Mouse (Mus musculus): Measurements from ENCODE around the gene Wbp1l. TPM values are rescaled to one million over a fixed set of nuclear protein-coding genes. Genes with fewer than 3 reads are reported as not detected.

Gene Wbp1l
- polyA plus RNA-seq, 1 experiment from 2014 or later: 41.1 TPM

- Histone ChIP-seq H3K36me3 (replicated peaks) (0 out of 2 replicates have a peak, but pooled peaks cover 8% of the 10 kb centered on the region), H3K27ac (no peak overlapping the region), H3K9me3 (no peaks in the 10 kb centered on the region), H3K4me2 (no peak overlapping the region), H3K27me3 (replicated peaks) (no peaks in the 10 kb centered on the region), H3K9ac (no peak overlapping the region), H3K4me3 (no peak overlapping the region), H3K4me1 (peaks cover 25% of the 10 kb centered on the region)
- ATAC-seq (replicated peaks): no peak
- 89% methylated on average over 4 of the region's 4 CpGs for WGBS
Measured at GRCm38 (mm10) chr19:46602406-46602805, 3.5 kb downstream of the Wbp1l start.

GRCm38 (mm10) chr19:46606718-46607117, 7.8 kb downstream of the Wbp1l start:
- Histone ChIP-seq H3K27ac (no peak overlapping the region), H3K9ac (no peak overlapping the region), H3K4me1 (no peaks in the 10 kb centered on the region), H3K27me3 (replicated peaks) (no peaks in the 10 kb centered on the region), H3K4me3 (no peak overlapping the region), H3K4me2 (no peak overlapping the region), H3K36me3 (replicated peaks) (peaks cover 14% of the 10 kb centered on the region; the same call in 1 of the 2 replicates), H3K9me3 (no peaks in the 10 kb centered on the region)
- no peak for ATAC-seq (replicated peaks)
- WGBS: 95% methylated on average over 13 of the region's 13 CpGs

DNA sequence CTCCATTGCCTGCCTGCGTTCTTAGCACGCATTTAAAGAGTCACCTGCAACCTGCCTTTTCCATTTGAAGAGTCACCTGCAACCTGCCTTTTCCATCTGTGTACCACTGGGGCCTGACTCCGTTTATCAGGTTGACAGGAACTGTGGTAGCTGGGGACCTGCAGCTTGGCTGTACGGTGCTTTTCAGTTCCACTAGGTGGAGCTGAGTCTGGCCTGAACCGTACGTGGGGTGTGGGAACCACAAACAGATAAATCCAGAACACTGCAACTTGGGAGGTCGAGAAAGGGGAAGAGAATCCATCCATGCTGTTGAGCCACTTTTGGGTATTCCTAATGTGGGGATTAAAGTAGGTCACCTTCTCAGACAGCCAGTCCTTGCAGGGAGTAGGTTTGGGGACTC, 8.5 kb downstream of the Wbp1l start:
- WGBS: 71% methylated on average over 7 of the region's 7 CpGs
- Histone ChIP-seq H3K4me3 (no peak overlapping the region), H3K4me2 (no peak overlapping the region), H3K9me3 (no peaks in the 10 kb centered on the region), H3K4me1 (no peaks in the 10 kb centered on the region), H3K27me3 (replicated peaks) (no peaks in the 10 kb centered on the region), H3K36me3 (replicated peaks) (peaks cover 14% of the 10 kb centered on the region; the same call in 1 of the 2 replicates), H3K9ac (no peak overlapping the region), H3K27ac (no peak overlapping the region)
- ATAC-seq (replicated peaks): no peak

DNA sequence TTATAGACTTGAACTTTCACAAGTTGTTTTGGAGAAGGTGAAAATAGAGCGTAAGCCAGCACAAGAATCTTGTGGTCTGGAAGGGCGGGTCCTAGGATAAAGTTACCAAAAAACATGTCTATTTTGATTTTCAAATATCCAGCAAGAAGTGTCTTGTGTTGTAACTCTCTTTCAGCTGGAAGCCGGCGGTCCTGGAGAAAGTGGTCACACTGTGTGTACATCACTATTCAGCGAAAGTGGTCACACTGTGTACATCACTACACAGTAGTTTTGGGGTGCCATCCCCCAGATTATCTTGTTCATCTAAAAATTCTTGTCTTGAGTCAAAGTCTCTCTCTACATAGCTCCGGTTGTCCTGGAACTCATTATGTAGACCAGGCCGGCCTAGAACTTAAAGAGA, 9.3 kb downstream of the Wbp1l start:
- no peak overlapping the region for H3K9ac ChIP-seq
- no peaks in the 10 kb centered on the region for H3K9me3 ChIP-seq
- H3K27ac ChIP-seq: no peak overlapping the region
- no peak overlapping the region for H3K4me3 ChIP-seq
- no peak overlapping the region for H3K4me2 ChIP-seq
- no peaks in the 10 kb centered on the region for H3K4me1 ChIP-seq
- H3K36me3 ChIP-seq (replicated peaks): peaks cover 14% of the 10 kb centered on the region; the same call in 1 of the 2 replicates
- ATAC-seq (replicated peaks): no peak
- no peaks in the 10 kb centered on the region for H3K27me3 ChIP-seq (replicated peaks)
- 98% methylated on average over 7 of the region's 7 CpGs for WGBS

- no peak overlapping the region for H3K4me3 ChIP-seq
- H3K4me2 ChIP-seq: no peak overlapping the region
- H3K27me3 ChIP-seq (replicated peaks): no peaks in the 10 kb centered on the region
- peaks cover 26% of the 10 kb centered on the region for H3K4me1 ChIP-seq
- WGBS: 89% methylated on average over 11 of the region's 11 CpGs
- H3K9ac ChIP-seq: no peak overlapping the region
- H3K36me3 ChIP-seq (replicated peaks): no peaks in the 10 kb centered on the region; the same call in 1 of the 2 replicates
- no peak overlapping the region for H3K27ac ChIP-seq
- ATAC-seq (replicated peaks): no peak
- H3K9me3 ChIP-seq: no peaks in the 10 kb centered on the region
Measured at GRCm38 (mm10) chr19:46616378-46616777, 17.5 kb downstream of the Wbp1l start.

DNA sequence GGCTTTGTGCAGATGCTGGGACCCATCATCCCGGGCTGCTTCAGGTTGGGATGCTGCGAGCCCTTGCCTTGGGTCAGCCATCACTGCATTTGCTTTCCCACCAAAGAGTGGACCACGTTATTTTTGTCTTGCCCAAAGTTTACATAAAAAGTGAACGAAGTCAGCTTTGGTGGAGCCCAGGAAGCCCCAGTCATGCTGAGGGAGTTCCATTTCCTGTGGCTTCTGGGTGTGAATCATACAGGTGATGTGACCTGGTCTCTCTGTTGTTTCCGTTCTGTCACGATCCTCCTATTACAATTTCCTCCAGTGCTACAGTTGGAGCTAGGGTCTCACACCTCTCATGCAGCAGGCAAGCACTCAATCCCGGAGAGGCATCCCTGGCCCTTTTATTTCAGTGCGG, 18.5 kb downstream of the Wbp1l start:
- no peak for ATAC-seq (replicated peaks)
- no peak overlapping the region for H3K4me3 ChIP-seq
- H3K9me3 ChIP-seq: no peaks in the 10 kb centered on the region
- no peak overlapping the region for H3K9ac ChIP-seq
- H3K27ac ChIP-seq: no peak overlapping the region
- peaks cover 34% of the 10 kb centered on the region for H3K4me1 ChIP-seq
- H3K27me3 ChIP-seq (replicated peaks): no peaks in the 10 kb centered on the region
- no peak overlapping the region for H3K4me2 ChIP-seq
- H3K36me3 ChIP-seq (replicated peaks): no peaks in the 10 kb centered on the region; the same call in 1 of the 2 replicates
- WGBS: 91% methylated on average over 8 of the region's 8 CpGs

GRCm38 (mm10) chr19:46618322-46618721, 19.4 kb downstream of the Wbp1l start:
- H3K27ac ChIP-seq: no peak overlapping the region
- peaks cover 44% of the 10 kb centered on the region for H3K4me1 ChIP-seq
- ATAC-seq (replicated peaks): no peak

GRCm38 (mm10) chr19:46619001-46619400, 20.1 kb downstream of the Wbp1l start:
- no peaks in the 10 kb centered on the region for H3K9me3 ChIP-seq
- H3K9ac ChIP-seq: no peak overlapping the region
- no peak overlapping the region for H3K4me3 ChIP-seq
- H3K4me2 ChIP-seq: no peak overlapping the region
- no peak for ATAC-seq (replicated peaks)
- H3K27me3 ChIP-seq (replicated peaks): no peaks in the 10 kb centered on the region
- H3K4me1 ChIP-seq: peaks cover 51% of the 10 kb centered on the region
- H3K36me3 ChIP-seq (replicated peaks): no peaks in the 10 kb centered on the region
- 80% methylated on average over 19 of the region's 19 CpGs for WGBS
- H3K27ac ChIP-seq: no peak overlapping the region

More at GRCm38 (mm10) chr19:46618322-46618721, 19.4 kb downstream of the Wbp1l start:
- no peaks in the 10 kb centered on the region for H3K27me3 ChIP-seq (replicated peaks)
- no peaks in the 10 kb centered on the region for H3K9me3 ChIP-seq
- no peak overlapping the region for H3K4me3 ChIP-seq
- no peak overlapping the region for H3K4me2 ChIP-seq
- WGBS: 41% methylated on average over 9 of the region's 9 CpGs
- no peaks in the 10 kb centered on the region for H3K36me3 ChIP-seq (replicated peaks)
- no peak overlapping the region for H3K9ac ChIP-seq

DNA sequence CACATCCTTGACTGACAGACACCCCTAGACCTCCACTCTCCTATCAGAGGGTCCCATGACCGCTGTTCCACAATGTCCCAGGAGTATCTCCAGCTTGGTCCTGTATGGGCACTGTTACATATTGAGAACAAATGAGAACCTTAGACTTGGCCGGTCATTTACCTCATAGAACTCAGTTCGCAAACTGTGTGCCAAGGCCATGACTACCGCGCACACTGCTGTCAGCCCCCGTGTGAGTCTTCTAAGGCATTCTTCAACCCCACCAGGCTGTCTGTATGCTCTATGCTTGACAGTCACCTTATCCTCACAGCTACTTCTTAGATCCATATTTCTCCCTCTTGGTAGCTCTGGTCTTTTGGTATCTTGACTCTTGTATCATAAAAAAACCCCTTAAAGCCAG, 20.6 kb downstream of the Wbp1l start:
- Histone ChIP-seq H3K36me3 (replicated peaks) (no peaks in the 10 kb centered on the region), H3K27ac (no peak overlapping the region), H3K4me2 (no peak overlapping the region), H3K27me3 (replicated peaks) (no peaks in the 10 kb centered on the region), H3K4me3 (no peak overlapping the region), H3K9ac (no peak overlapping the region), H3K9me3 (no peaks in the 10 kb centered on the region), H3K4me1 (peaks cover 56% of the 10 kb centered on the region)
- 90% methylated on average over 6 of the region's 6 CpGs for WGBS
- ATAC-seq (replicated peaks): no peak

DNA sequence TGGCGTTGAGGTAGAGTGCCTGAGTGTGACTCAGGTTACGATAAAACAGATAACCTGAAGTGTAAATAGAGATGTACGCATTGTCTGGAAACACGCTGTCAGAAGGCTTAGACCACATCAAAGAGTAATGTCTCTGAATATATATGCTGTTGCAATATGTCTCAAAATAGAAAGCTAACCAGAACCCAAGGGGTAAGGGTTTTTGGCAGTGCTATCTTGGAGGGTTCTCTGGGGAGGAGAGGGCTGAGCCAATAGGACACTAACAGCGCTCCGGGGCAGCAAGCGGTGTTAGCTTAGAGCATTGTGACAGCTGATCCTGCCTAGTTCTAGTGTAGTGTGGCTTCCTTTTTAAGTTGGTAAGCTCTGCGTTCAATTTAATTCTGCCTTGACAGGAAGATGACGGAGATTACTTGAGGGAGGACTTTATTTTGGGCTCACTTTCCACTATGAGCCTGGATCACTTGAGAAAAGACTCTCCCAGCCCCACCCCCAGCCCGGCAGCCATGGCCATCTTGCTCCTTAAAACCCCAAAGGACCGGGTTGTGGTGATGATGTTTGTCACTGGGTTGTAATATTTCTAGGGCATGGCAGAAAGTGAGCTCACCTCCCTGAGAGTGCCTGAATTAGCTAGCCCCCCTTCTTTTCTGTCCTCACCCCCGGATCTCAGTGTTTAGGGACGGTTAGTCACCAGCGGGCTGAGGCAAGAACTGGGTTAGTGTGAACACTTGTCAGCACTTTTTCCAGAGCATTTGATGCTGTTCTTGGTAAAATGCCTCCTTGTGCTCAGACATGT, 21.3 kb downstream of the Wbp1l start:
- no peak for ATAC-seq (replicated peaks)
- no peaks in the 10 kb centered on the region for H3K27me3 ChIP-seq (replicated peaks)
- H3K9ac ChIP-seq: no peak overlapping the region
- no peaks in the 10 kb centered on the region for H3K9me3 ChIP-seq
- WGBS: 68% methylated on average over 14 of the region's 14 CpGs
- H3K4me3 ChIP-seq: no peak overlapping the region
- H3K27ac ChIP-seq: no peak overlapping the region; the same call in 1 of the 2 replicates
- H3K4me2 ChIP-seq: no peak overlapping the region
- H3K4me1 ChIP-seq: peaks cover 57% of the 10 kb centered on the region
- H3K36me3 ChIP-seq (replicated peaks): no peaks in the 10 kb centered on the region

GRCm38 (mm10) chr19:46621236-46622183, 22.6 kb downstream of the Wbp1l start:
- ATAC-seq (replicated peaks): no peak
- WGBS: 48% methylated on average over 19 of the region's 19 CpGs
- no peak overlapping the region for H3K9ac ChIP-seq

GRCm38 (mm10) chr19:46622659-46623193, 23.8 kb downstream of the Wbp1l start:
- H3K9ac ChIP-seq: no peak overlapping the region
- peak overlapping the region; percentile 31; the same call in 1 of the 2 replicates for H3K4me2 ChIP-seq
- H3K27me3 ChIP-seq (replicated peaks): no peaks in the 10 kb centered on the region
- ATAC-seq (replicated peaks): no peak; the same call in 1 of the 2 replicates
- peak overlapping the region; percentile 40; the same call in 1 of the 2 replicates for H3K27ac ChIP-seq
- H3K4me3 ChIP-seq: no peak overlapping the region
- WGBS: 32% methylated on average over 12 of the region's 12 CpGs
- H3K36me3 ChIP-seq (replicated peaks): no peaks in the 10 kb centered on the region
- H3K9me3 ChIP-seq: no peaks in the 10 kb centered on the region
- peaks cover 57% of the 10 kb centered on the region for H3K4me1 ChIP-seq

More at GRCm38 (mm10) chr19:46621236-46622183, 22.6 kb downstream of the Wbp1l start:
- Histone ChIP-seq H3K36me3 (replicated peaks) (no peaks in the 10 kb centered on the region), H3K4me3 (no peak overlapping the region), H3K4me2 (no peak overlapping the region), H3K27ac (peak overlapping the region; percentile 28; the same call in 1 of the 2 replicates), H3K9me3 (no peaks in the 10 kb centered on the region), H3K27me3 (replicated peaks) (no peaks in the 10 kb centered on the region), H3K4me1 (peaks cover 57% of the 10 kb centered on the region)

All from midbrain, embryonic 15.5 days (tissue).